Mouse (Mus musculus): ENCODE results near the gene Gjd2. TPM values are rescaled to one million over a fixed set of nuclear protein-coding genes. Genes with fewer than 3 reads are reported as not detected.
A peak's percentile ranks its signal among the peaks of the same experiment; 100 is the strongest.

The Gjd2 gene
- not detected for total RNA-seq (2021)
- long read RNA-seq, experiment 1: 0 reads
- long read RNA-seq, experiment 2: 0 reads

DNA sequence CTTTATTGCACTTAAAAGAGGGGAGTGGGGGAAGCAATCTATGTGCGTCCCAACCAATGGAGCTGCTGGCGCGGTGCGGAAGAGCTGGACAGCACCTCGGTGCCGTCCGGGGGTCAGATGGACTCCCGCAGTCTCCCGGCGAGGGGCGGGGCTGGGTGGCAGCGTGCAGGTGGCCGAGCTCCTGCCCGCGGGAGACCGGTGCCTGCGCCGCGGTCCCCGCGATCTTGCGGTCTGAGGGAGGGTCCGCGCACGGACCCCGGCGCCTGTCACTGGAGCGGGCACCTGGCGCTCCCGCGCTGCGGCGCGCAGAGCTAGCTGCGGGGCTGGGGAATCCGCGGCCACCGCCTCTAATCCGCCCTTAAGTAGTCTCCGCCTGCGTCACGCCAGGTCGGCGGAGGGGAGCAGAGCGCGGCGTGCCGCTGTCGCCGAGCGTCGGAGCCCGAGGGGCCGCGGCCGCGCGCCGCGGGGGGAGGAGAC is at the start of gene Gjd2:
Gene Gjd2, minus strand, starts transcription at position 325 of the 477 bp plus-strand sequence.
- peak in 1 of 2 experiments; percentile 15 for DNase-seq
- intact Hi-C loops (cut with DNase I): no loop called here

DNA sequence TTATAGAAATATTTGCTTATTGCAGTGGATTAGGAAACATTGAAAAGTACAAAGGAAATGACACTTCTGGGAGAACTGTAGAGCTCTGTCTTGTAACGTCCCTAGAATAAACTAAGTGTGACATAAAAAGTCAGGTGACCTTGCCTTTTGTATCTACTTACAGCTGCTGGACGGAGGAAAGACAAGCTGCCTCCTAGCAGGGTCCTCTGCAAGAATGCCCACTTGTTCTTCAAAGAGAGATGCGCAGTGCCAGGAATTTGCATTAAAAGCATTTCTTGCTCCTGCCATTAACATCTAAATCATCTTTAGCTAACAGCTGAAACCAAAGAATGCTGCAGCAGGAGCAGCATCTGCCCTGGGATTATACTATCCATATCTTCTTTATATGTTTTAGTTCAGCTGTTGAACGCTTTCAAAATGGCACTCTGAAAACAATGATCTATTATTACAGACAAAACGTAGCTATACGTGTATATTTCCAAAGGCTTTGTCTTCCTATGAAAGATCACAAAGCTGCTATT is 46.7 kb upstream of the Gjd2 start:
- intact Hi-C loops (cut with DNase I): no loop called here
- no peak for DNase-seq

DNA sequence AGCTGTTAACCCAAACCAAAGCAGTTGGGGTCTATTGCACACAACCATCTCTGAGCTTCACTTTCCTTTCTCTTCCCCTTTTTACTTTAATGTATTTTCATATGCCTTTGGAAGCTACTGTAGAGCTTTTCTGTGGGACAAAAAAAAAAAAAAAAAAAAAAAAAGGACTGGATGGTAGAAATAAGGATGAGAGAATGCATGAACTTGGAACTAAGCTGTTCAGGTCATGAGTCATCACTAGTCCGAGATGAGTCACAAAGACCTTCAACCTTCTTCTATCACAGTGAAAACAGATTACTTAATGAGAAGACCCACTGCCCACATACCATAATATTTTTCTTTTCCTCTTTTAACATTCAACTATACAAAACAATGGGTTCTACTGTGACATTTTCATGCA is 46.2 kb upstream of the Gjd2 start:
- intact Hi-C loops (cut with DNase I): loop anchor here (5.0 kb wide), 1 partner anchor 73 kb away; no protein-coding TSS in a partner anchor
- no peak for DNase-seq

DNA sequence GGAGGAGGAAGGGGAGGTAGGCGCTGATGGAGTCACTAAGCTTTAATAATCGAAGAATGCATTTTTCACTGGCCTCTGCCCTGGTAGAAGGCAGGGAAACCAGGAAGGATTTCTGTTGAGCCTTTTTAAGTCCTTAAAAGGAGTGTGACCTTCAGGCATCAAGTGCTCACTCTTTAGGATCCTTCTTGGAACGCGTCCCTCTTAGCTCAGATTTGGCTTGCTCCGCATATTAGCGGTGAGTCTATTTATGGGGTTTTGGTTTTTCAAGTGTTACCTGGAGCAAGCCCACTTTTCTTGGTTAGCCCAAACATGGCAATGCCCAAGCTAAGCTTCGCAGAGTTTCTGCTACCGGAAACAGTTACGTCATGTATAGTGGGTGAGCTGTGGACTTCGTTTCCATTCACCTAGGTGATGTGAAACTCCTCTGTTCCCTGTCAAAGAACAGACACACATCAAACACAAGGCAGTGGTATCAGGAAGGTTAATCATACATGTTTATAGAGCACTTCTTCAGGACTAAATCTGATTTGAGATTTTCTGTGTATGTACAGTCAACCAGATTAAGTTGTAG is 44.9 kb upstream of the Gjd2 start:
- intact Hi-C loops (cut with DNase I): loop anchor here (5.0 kb wide), 1 partner anchor 74 kb away; no protein-coding TSS in a partner anchor
- DNase-seq: peak in 1 of 2 experiments; percentile 54

DNA sequence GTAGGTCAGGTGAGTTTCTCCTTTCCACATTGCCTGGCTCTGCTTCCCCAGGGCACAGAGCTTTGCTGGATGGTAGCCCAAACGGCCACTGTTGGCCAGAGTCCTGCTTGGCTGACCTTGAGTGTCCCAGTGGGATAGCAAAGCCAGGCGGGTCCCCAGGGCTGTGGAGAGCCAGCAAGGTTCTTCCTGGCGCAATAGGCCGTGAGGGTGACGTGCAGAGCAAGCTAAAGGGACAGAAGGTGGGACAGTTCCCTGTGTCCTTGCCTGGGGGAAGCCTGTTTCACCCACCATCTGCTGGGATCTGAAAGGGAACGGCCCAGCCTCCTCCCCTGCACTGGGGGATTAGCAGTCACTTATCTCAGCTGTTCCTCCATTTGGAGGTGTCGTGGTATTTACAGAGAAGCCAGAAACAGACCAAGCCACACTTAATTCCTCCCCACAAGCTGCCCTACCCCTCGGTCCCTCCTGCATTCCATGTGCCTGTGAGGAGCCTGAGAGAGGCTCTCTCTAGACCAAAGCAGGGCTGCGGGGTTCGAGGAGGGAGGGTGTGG is 44.0 kb upstream of the Gjd2 start:
- intact Hi-C loops (cut with DNase I): loop anchor here (5.0 kb wide), 1 partner anchor 75 kb away; no protein-coding TSS in a partner anchor
- DNase-seq: peak; percentile 78 to 91

DNA sequence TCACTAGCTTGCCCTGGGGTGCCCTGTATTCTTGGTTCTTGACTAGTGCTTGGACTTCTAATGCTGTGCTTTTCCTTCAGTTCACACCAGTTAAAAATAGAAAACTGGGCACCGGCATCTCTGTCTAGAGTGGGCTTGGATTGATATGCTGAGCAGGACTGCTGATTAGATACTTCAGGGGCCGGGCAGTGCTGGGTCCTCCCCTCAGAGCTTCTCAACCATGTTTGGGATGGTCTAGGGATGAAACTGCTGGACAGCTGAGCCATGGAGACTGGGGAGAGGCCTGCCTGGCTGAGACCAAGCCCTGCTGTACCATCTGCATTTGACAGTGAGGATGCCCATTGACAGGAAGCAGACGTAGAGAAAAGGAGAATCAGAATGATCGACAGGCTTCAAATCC is 40.7 kb upstream of the Gjd2 start:
- intact Hi-C loops (cut with DNase I): no loop called here
- DNase-seq: peak; percentile 49 to 51

DNA sequence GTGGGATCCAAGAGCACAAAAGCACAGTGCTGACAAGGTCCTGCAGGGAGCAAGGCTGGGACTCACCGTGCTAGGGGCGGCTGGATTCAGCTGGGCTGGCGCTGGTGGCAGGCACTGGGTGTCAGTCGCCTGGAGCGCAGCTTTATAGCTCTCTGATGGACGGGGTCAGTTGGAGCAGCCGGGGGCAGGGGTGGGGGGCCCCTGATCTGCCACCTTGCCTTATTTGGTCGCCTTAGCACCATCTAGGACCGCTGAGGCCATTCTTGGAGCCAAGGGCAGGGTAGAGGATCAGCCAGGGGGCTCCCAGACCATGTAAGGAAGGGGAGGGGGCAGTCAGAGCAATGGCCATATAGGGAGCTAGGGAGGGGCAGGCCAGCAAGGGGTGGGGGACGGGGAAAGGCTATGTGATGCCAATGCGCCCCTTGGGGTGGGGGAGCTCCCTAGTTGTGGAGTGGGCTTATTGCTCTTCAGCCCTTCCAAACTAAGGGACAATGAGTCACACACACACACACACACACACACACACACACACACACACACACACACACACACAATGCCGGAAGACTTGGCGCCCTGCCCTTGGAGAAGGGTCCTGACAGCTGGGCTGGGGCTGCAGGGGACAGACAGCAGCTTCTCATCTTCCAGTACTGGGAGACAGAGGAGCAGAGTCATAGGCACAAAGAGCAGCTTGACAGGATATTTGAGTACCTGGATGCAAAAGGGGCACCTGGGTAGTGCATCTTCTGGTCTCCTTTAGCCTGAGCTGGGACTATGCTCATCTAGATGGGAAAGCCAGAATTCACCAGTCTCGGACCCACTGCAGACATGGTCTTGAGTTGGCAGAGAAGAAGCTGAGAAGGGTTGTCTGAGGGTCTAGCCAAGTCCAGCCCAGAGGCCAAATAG is 39.5 kb upstream of the Gjd2 start, which contains the start of gene Actc1:
Gene Actc1, minus strand, starts transcription at position 853 of the 903 bp plus-strand sequence.
- intact Hi-C loops (cut with DNase I): no loop called here
- peak; percentile 71 to 77 for DNase-seq

DNA sequence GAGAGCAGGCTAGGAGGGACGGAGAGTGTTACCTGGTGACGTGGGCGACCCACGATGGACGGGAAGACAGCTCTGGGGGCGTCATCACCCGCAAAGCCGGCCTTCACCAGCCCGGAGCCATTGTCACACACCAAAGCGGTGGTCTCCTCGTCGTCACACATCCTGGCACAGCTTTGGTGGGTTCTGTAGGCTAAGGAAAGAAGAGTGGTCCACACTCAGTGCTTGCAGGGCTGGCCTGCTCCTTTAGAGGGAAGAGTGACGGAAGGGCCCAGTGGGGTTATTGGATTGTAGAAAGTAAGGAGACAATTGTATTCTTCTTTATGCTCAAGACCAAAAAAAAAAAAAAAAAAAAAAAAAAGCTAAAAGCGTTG is 38.4 kb upstream of the Gjd2 start:
- intact Hi-C loops (cut with DNase I): no loop called here
- DNase-seq: no peak

DNA sequence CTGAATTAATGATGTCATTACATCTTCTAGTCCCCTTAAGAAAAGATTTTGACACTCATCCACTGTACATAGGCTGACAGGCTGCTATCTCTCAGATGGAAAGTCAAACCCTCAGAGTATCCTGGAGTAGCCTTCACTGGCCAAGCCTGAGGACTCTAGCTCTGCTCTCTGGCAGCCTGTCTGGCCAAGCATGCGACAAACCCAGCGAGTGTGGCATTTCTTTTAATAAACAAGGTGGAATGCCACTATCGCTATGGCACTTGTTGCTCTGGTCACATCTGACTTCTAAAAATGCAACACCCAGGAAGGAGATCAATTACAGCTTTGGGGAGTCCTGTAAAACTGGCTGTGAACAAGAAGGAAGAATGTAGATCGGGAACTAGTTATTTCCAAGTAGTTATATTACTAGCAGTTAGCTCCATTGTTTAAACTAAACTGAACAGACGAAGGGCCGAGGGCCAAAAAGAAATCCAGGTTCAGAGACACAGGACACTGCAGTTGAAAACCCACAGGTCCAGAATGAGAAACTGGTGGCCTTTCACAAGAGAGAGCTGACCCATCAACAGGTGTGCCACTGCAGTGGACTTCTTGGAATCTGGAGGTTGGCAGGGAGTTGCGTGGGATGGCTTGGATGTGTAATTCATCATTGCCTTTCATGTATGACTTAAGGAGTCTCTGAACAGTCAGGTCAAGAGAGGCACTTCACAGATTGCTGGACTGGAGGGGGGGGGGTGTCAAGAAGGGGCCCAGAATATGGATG is 37.9 kb upstream of the Gjd2 start:
- intact Hi-C loops (cut with DNase I): no loop called here

DNA sequence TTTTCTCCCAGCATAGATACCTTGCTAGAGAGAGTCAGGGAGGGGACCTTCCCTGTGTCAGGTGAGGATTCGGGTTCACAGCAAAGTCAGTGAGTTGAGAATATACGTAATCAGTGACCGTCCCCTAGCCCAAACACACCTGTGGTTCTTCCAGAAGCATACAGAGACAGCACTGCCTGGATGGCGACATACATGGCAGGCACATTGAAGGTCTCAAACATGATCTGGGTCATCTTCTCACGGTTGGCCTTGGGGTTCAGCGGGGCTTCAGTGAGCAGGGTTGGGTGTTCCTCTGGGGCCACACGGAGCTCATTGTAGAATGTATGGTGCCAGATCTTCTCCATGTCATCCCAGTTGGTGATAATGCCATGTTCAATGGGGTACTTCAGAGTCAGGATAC is 36.7 kb upstream of the Gjd2 start:
- intact Hi-C loops (cut with DNase I): no loop called here
- no peak for DNase-seq

More for the DNA sequence above, 37.9 kb upstream of the Gjd2 start:
- DNase-seq: no peak

DNA sequence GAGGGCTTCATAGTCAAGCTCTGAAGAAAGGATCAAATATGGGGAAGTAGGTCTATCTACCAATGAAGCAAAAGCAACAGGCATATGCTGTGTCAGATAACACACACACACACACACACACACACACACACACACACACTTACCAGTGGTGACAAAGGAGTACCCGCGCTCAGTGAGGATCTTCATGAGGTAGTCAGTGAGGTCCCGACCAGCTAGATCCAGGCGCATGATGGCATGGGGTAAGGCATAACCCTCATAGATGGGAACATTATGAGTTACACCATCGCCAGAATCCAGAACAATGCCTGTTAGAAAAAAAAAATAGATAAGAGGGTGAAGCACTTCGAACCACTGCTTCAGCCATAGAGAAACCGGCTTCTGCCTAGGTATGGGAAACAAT is 36.0 kb upstream of the Gjd2 start:
- intact Hi-C loops (cut with DNase I): loop anchor here (5.0 kb wide), 1 partner anchor 182 kb away; no protein-coding TSS in a partner anchor
- DNase-seq: no peak

DNA sequence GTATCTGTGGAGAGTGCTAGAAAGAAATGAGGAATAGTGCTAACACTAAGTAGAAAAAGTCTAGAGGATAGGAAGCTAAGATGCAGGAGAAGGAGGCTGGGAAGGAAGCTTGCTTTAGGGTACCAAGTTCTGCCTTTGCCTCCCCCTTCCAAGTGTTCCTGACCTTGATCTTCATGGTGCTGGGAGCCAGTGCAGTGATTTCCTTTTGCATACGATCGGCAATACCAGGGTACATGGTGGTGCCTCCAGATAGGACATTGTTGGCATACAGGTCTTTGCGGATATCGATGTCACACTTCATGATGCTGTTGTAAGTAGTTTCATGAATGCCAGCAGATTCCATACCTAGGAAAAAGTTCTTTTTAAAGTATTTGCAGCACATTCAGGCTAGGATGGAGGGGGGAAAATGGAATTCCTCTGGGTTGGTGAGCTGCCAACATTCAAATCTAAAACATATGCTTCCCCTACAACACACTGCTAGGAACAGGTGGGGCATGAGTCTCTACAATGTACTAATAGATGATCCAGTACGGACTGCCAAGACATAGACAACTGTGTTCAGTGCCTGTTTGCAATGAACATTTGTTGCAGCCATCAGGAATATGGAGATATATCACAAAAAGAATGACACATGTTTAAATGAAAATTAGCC is 34.7 kb upstream of the Gjd2 start:
- intact Hi-C loops (cut with DNase I): loop anchor here (2.0 to 5.0 kb wide), 2 partner anchors 73 to 181 kb away; no protein-coding TSS in a partner anchor

DNA sequence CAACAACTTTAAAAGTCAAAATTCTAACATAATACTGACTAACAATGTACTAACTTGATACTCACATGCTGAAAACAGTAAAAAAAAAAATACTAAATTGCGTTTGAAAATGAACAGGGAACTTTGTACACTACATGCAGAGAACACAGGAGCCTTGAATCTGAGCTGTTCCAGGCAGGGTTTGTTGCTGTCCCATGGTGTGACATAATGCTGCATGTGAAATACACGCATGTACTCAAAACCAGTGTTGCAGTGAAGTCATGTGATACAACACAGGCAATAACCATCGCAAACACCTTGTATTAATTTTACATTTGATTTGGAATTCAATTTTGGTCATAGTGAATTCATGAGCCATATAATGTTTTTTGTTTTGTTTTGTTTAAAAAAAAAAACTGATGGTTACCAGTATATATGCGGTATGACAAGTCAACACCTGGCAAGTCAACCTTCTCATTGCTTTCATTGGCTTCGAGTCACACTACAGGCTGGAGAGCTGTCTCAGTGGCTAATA is 32.8 kb upstream of the Gjd2 start:
- intact Hi-C loops (cut with DNase I): loop anchor here (2.0 to 5.0 kb wide), 2 partner anchors 71 to 179 kb away; no protein-coding TSS in a partner anchor
- peak in 1 of 2 experiments; percentile 31 for DNase-seq

More for the DNA sequence above, 34.7 kb upstream of the Gjd2 start:
- no peak for DNase-seq

DNA sequence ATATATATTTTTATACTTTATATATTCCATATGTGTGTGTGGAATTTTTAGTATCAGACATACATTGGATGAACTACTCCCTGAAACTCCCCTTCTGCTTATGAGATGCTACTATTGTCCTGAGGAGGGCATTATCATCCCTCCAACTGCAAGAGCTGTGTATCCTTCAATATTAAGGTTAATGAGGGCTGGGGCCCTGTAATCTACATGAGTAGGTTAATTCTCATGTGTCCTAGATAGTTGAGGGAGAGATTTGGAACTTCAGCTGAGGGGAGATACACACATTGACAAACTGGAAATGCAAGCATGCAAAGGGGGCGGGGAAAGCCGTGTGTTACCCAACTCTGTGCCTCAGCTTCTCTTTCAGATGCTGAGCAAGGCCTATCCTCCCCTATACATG is 24.5 kb upstream of the Gjd2 start:
- DNase-seq: no peak

DNA sequence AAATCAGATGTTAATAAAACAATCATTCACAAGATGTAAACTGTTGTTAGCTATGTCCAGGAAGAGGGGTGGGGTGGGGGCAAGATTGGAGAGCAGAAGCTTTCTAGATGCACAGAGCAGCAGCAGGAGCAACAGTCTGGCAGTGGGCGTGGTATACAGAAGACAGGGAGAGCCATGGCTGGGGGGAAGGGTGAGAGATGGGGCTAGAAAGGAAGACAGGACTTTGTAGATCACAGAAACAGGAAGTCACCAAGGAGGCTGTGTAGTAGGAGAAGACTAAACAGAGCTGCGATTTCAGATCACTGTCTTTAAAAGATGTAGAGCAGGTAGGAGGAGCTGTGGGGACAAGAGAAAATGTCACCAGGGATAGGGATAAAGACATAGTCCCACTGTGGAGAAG is 18.8 kb upstream of the Gjd2 start:
- intact Hi-C loops (cut with DNase I): no loop called here
- DNase-seq: no peak

More for the DNA sequence above, 24.5 kb upstream of the Gjd2 start:
- intact Hi-C loops (cut with DNase I): no loop called here

DNA sequence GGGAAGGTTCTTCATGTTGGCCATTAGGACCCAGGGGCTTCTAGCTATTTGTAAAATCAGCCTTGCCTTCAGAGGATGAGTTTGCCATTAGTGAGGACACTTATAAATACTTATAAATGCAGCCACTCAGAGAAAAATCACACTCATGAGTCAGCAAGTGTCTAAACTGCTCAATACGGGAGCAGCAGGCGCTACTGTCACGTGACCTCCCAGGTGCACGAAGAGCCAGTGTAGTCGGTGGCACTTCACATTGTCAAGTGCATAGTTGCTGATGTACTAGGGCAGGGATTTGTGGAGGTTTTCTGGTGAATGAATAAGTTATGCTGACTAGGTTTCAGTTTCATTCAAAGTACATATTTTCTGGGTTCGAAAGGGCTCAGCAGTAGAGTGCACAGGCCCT is 10.0 kb upstream of the Gjd2 start:
- intact Hi-C loops (cut with DNase I): no loop called here
- no peak for DNase-seq

DNA sequence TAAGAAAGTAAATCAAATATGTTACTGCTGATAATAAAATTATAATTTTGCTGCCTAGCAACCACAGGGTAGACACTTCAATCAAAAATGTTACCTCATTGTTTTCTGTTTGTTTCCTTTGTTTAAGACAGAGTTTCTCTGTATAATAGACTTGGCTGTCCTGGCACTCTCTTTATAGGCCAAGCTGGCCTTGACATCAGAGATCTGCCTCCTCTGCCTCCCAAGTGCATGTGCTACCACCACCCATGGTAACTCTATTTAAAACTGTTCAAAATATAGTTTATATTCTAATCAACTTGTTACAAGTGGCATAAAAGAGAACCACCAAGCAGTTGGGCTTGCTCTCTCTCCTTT is 6.8 kb upstream of the Gjd2 start:
- DNase-seq: no peak

DNA sequence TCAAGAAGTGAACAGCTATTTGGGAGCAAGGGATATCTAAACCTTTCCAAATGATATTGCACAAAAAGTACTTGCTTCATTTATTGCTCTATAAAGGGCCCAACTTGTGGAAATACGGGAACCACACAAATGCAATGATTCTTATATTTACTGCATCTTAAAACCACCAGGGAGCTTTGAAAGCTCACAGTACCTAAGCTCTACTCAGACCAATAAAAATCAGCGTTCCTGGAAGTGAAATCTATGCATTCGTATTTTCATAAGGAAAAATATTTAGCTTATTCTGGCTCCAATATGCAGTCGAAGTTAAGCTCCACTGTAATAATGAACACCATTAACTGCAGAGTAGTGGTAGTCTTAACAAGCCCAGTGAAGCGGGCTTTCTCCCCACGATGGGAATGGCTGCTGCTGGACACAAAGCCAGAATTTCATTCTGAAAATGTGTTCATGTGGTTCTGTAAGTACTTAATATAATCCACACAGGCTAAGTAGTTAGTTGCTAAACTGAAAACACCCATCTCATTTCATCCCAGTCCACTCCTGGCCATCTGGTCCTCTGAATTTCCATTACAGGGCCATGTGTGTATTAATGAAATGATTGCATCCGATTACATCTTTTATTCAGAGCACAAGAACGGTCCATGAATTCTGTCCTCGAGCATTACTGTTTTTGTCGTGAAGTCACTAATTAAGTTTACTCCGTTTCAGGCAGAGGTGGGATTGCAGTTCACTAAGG is 6.2 kb upstream of the Gjd2 start:
- no peak for DNase-seq
- intact Hi-C loops (cut with DNase I): no loop called here

More for the DNA sequence above, 6.8 kb upstream of the Gjd2 start:
- intact Hi-C loops (cut with DNase I): no loop called here

DNA sequence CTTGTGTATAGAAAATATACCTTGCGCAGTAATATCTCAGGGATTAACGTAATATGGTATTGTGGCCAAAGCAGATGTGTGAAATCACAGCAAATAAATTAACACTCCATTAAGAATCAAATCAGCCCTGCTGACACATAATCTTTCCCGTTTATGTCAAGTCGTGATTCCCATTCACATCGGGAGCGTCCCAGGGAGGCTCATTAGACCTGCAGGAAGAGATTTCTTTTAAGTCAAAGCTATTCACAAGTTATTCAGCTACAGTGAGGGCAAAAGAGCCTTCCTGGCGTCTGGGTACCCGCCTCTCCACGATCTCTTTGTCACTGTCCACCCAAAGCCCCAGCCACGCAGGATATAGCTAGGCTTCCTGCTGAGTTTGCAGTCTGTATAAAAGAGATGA is 4.7 kb upstream of the Gjd2 start:
- no peak for DNase-seq
- intact Hi-C loops (cut with DNase I): no loop called here
